In genomic region chr10:121830335-121831307, GRCm38 (mm10) we compare ENCODE assay signal across 14 mouse cellular contexts.
DNase-seq lines count a peak whose midpoint lies in the region; ATAC-seq and TF ChIP-seq lines count a peak whose summit lies in the region.
"Had no signal": no experiment of that assay in that cellular context is flagged by ENCODE, and none has a peak within 500 bp of the region (broad histone marks: within the 10 kb centered on the region; RNA-seq: fewer than 3 reads in every experiment).

No protein-coding gene starts in this region.

- H3K79me2 ChIP-seq in heart, adult 2 months (replicated peaks; ENCODE audit: control insufficient read depth, insufficient read depth, low read length), result no peaks in the 10 kb centered on the region

- H3K4me1 ChIP-seq in heart, postnatal 0 days (ENCODE audit: control insufficient read depth, insufficient read depth), result no peaks in the 10 kb centered on the region
- H3K4me1 ChIP-seq in heart, adult 2 months (ENCODE audit: control insufficient read depth, insufficient read depth, low read length), result no peaks in the 10 kb centered on the region
- peaks cover 16% of the 10 kb centered on the region for H3K4me1 ChIP-seq in forebrain, embryonic 14.5 days (ENCODE audit: control insufficient read depth, insufficient read depth, low read length)
- H3K4me1 ChIP-seq in midbrain, embryonic 10.5 days, result peaks cover 15% of the 10 kb centered on the region
- H3K4me1 ChIP-seq in intestine, postnatal 0 days (replicated peaks; ENCODE audit: control insufficient read depth, insufficient read depth, low read length), result no peaks in the 10 kb centered on the region

- intact Hi-C loops in heart, adult 2 months (cut with DNase I), result no loop called here

- no peak overlapping the region for H3K4me3 ChIP-seq in heart, postnatal 0 days (ENCODE audit: low read depth, low read length)
- no peak overlapping the region for H3K4me3 ChIP-seq in heart, adult 2 months
- no peak overlapping the region for H3K4me3 ChIP-seq in forebrain, embryonic 14.5 days (ENCODE audit: low read depth, low read length)
- no peak overlapping the region for H3K4me3 ChIP-seq in midbrain, embryonic 10.5 days
- no peak overlapping the region for H3K4me3 ChIP-seq in intestine, postnatal 0 days (ENCODE audit: low read depth, low read length)
- H3K4me3 ChIP-seq: embryonic facial prominence, embryonic 15.5 days had no signal

- H3K9me3 ChIP-seq in heart, postnatal 0 days (replicated peaks; ENCODE audit: control insufficient read depth, low read length), result no peaks in the 10 kb centered on the region
- H3K9me3 ChIP-seq in forebrain, embryonic 14.5 days (replicated peaks; ENCODE audit: control insufficient read depth, low read length), result no peaks in the 10 kb centered on the region
- H3K9me3 ChIP-seq in midbrain, embryonic 10.5 days (replicated peaks), result no peaks in the 10 kb centered on the region
- no peaks in the 10 kb centered on the region for H3K9me3 ChIP-seq in intestine, postnatal 0 days (ENCODE audit: control insufficient read depth)
- H3K9me3 ChIP-seq: embryonic facial prominence, embryonic 15.5 days had no signal

- TF ChIP-seq CTCF in heart, postnatal 0 days (IDR thresholded peaks at IDR 0.05; ENCODE audit: low read depth), result no peak
- no peak for TF ChIP-seq CTCF in heart, adult 2 months (IDR thresholded peaks at IDR 0.05)
- TF ChIP-seq CTCF in intestine, postnatal 0 days (IDR thresholded peaks at IDR 0.05; ENCODE audit: low read depth), result no peak

- no peaks in the 10 kb centered on the region for H3K27me3 ChIP-seq in heart, postnatal 0 days (ENCODE audit: control insufficient read depth, insufficient read depth, low read length)
- H3K27me3 ChIP-seq in heart, adult 2 months (ENCODE audit: control insufficient read depth, insufficient read depth, low read length), result no peaks in the 10 kb centered on the region
- H3K27me3 ChIP-seq in forebrain, embryonic 14.5 days (replicated peaks; ENCODE audit: control insufficient read depth, insufficient read depth, low read length), result no peaks in the 10 kb centered on the region
- no peaks in the 10 kb centered on the region for H3K27me3 ChIP-seq in midbrain, embryonic 10.5 days (ENCODE audit: low read depth, poor library complexity, severe bottlenecking)
- H3K27me3 ChIP-seq in intestine, postnatal 0 days (replicated peaks; ENCODE audit: control insufficient read depth, insufficient read depth, low read length), result no peaks in the 10 kb centered on the region
- H3K27me3 ChIP-seq: CH12.LX; embryonic facial prominence, embryonic 15.5 days had no signal

- H3K9ac ChIP-seq in heart, postnatal 0 days (replicated peaks; ENCODE audit: low read depth, low read length), result no peak overlapping the region
- H3K9ac ChIP-seq in heart, adult 2 months (ENCODE audit: low read depth, low read length), result no peak overlapping the region
- no peak overlapping the region for H3K9ac ChIP-seq in forebrain, embryonic 14.5 days (ENCODE audit: low read length)
- H3K9ac ChIP-seq in intestine, postnatal 0 days (ENCODE audit: low read depth, low read length), result no peak overlapping the region
- H3K9ac ChIP-seq: embryonic facial prominence, embryonic 15.5 days had no signal

- ATAC-seq in heart, postnatal 0 days (ENCODE audit: insufficient read depth, low read depth), result 0 out of 2 replicates have a peak, but pooled peaks have one; percentile 11
- ATAC-seq in forebrain, embryonic 14.5 days, result peak; percentile 69
- no peak for ATAC-seq in intestine, postnatal 0 days

- 0 out of 2 replicates have a peak overlapping the region, but pooled peaks have one; percentile 16 for H3K4me2 ChIP-seq in heart, postnatal 0 days (ENCODE audit: low read depth, low read length)
- peak overlapping the region; percentile 34 for H3K4me2 ChIP-seq in forebrain, embryonic 14.5 days (ENCODE audit: low read length)
- H3K4me2 ChIP-seq in intestine, postnatal 0 days (replicated peaks; ENCODE audit: low read depth), result no peak overlapping the region
- H3K4me2 ChIP-seq: embryonic facial prominence, embryonic 15.5 days had no signal

- H3K27ac ChIP-seq in heart, postnatal 0 days (ENCODE audit: low read depth), result no peak overlapping the region
- no peak overlapping the region for H3K27ac ChIP-seq in heart, adult 2 months
- H3K27ac ChIP-seq in forebrain, embryonic 14.5 days (ENCODE audit: low read depth, low read length), result peak overlapping the region; percentile 17; the same call in 1 of the 2 replicates
- peak overlapping the region; percentile 39 for H3K27ac ChIP-seq in midbrain, embryonic 10.5 days (replicated peaks)
- H3K27ac ChIP-seq in intestine, postnatal 0 days (ENCODE audit: low read depth, low read length), result no peak overlapping the region
- H3K27ac ChIP-seq: embryonic facial prominence, embryonic 15.5 days had no signal

- DNase-seq in heart, postnatal 0 days (ENCODE audit: low spot score), result no peak
- DNase-seq in heart, adult 2 months, result no peak
- DNase-seq in Muller cell, postnatal 12 days (ENCODE audit: inconsistent ontology term), result peak; percentile 3
- DNase-seq in forebrain, embryonic 14.5 days (ENCODE audit: low spot score), result peak; percentile 62
- DNase-seq in midbrain, embryonic 10.5 days (ENCODE audit: low spot score), result no peak
- no peak for DNase-seq in urinary bladder, adult 2 months (ENCODE audit: low spot score)
- DNase-seq in thymus, postnatal 25 days, result no peak
- DNase-seq: adrenal gland, postnatal 36 days; cerebellum, adult 8-10 months; lung, postnatal 10 days; right cerebral cortex, adult 18-20 months had no signal

- peaks cover 1% of the 10 kb centered on the region; the same call in 1 of the 2 replicates for H3K36me3 ChIP-seq in heart, postnatal 0 days (replicated peaks; ENCODE audit: control insufficient read depth, insufficient read depth, low read length)
- no peaks in the 10 kb centered on the region for H3K36me3 ChIP-seq in heart, adult 2 months (ENCODE audit: control insufficient read depth, insufficient read depth, low read length)
- H3K36me3 ChIP-seq in forebrain, embryonic 14.5 days (ENCODE audit: control insufficient read depth, insufficient read depth, low read length), result no peaks in the 10 kb centered on the region
- peaks cover 27% of the 10 kb centered on the region; the same call in 1 of the 2 replicates for H3K36me3 ChIP-seq in midbrain, embryonic 10.5 days
- no peaks in the 10 kb centered on the region for H3K36me3 ChIP-seq in intestine, postnatal 0 days (ENCODE audit: control insufficient read depth, insufficient read depth)
- H3K36me3 ChIP-seq: embryonic facial prominence, embryonic 15.5 days had no signal

- TF ChIP-seq POLR2A in heart, adult 2 months (IDR thresholded peaks at IDR 0.05; ENCODE audit: insufficient read depth, low read depth, low read length), result no peak

- no peak for TF ChIP-seq EP300 in heart, postnatal 0 days (IDR thresholded peaks at IDR 0.05; ENCODE audit: low read depth)
- no peak for TF ChIP-seq EP300 in heart, adult 2 months (IDR thresholded peaks at IDR 0.05; ENCODE audit: insufficient read depth, low read depth, low read length)

- 54% methylated on average over 29 of the region's 29 CpGs for WGBS in heart, postnatal 0 days
- 69% methylated on average over 29 of the region's 29 CpGs for WGBS in heart, adult 2 months
- WGBS in forebrain, embryonic 14.5 days, result 37% methylated on average over 29 of the region's 29 CpGs
- 81% methylated on average over 29 of the region's 29 CpGs for WGBS in midbrain, embryonic 10.5 days
- 79% methylated on average over 29 of the region's 29 CpGs for WGBS in intestine, postnatal 0 days

Comparison
In these comparisons a context has a peak if more than half of its experiments do, and no peak if none do; other contexts are left out.
1. DNase-seq: peak in Muller cell, postnatal 12 days (single experiment) and forebrain, embryonic 14.5 days (single experiment); none in heart, postnatal 0 days (single experiment), heart, adult 2 months (0 of 2), midbrain, embryonic 10.5 days (single experiment), urinary bladder, adult 2 months (single experiment) and thymus, postnatal 25 days (single experiment).
2. H3K27ac ChIP-seq: peak in forebrain, embryonic 14.5 days (single experiment) and midbrain, embryonic 10.5 days (single experiment); none in heart, postnatal 0 days (single experiment), heart, adult 2 months (single experiment) and intestine, postnatal 0 days (single experiment).